Mouse (Mus musculus): ENCODE data around the gene Dlx1. TPM values are rescaled to one million over a fixed set of nuclear protein-coding genes. Genes with fewer than 3 reads are reported as not detected.

Dlx1 gene
- total RNA-seq, 2 experiments from 2014 or later: 13.6 to 19.3 TPM

GRCm38 (mm10) chr2:71545401-71545881, 17.5 kb downstream of the Dlx1 start:
- no peak for DNase-seq (ENCODE audit: extremely low spot score in 1 of 2, low spot score in 1 of 2)

- DNase-seq (ENCODE audit: extremely low spot score in 1 of 2, low spot score in 1 of 2): no peak
These were observed 18.1 kb downstream of the Dlx1 start for GRCm38 (mm10) chr2:71545882-71546639.

DNA sequence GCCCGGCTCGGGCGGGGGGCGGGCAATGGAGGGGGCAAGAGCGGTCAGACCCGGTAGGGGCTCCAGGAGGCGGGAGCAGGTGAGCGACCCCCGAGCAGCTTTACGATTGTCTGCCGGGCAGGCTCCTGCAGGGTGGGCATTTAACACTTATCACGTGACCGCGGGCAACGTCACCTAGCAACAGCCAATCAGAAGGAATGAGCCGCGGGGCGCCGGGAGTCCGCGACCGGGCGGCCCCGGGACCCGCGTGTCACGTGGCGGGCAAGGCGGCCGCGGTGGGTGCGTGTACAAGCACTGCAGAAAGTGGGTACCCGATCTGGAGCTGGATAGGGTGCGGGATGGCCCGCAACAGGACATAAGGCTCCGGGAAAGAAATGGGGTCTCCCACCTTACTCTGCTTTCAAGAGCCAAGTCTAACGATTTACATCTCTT, 18.7 kb downstream of the Dlx1 start, which contains the start of gene Dlx2:
Dlx2 (minus strand) TSS at position 115 of the 432 bp plus-strand sequence.
- no peak for DNase-seq (ENCODE audit: extremely low spot score in 1 of 2, low spot score in 1 of 2)

GRCm38 (mm10) chr2:71547829-71548228, 19.9 kb downstream of the Dlx1 start:
- peak in 1 of 2 experiments; percentile 71 for DNase-seq (ENCODE audit: extremely low spot score in 1 of 2, low spot score in 1 of 2)

- no peak for DNase-seq (ENCODE audit: extremely low spot score in 1 of 2, low spot score in 1 of 2)
These were observed 22.4 kb downstream of the Dlx1 start for GRCm38 (mm10) chr2:71550330-71550729.

GRCm38 (mm10) chr2:71551704-71552103, 23.8 kb downstream of the Dlx1 start:
- no peak for DNase-seq (ENCODE audit: extremely low spot score in 1 of 2, low spot score in 1 of 2)

DNA sequence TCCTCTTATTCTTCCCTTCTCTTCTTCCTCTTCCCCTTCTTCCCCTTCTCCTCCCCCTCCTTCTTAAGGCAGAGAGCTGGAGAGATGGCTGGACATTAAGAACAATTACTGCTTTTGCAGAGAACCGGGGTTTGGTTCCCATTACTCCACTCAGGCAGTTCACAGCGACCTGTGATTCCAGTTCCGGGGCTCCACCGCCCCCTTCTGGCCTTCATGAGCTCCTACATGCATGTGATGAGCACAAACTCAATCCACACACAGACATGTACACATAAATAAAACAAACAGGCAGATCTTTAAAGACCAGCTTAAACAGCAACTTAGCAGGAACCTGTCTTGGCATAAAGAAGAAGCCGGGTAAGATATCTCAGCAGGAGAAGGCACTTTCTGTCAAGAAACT, 28.2 kb downstream of the Dlx1 start:
- DNase-seq (ENCODE audit: extremely low spot score in 1 of 2, low spot score in 1 of 2): no peak

DNA sequence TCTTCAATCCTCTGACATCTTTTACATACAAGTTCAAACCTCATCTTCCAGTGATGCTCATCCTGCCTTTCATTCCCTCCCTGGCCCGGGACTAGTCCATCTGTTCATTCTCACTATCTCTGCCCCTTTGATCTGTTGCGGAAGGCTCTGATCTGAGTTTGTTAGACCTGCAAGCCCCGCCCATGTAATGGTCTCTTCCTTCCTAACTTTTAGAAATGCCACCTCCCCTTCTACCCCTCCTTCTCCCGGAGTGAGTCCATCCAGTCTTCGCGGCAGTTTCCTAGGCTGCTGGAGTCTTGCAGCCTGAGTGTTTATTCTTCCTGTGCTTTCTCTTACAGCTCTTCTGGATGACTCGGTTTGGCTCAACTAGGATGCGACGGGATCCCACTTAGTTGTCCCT, 38.6 kb downstream of the Dlx1 start:
- DNase-seq (ENCODE audit: extremely low spot score in 1 of 2, low spot score in 1 of 2): no peak

DNA sequence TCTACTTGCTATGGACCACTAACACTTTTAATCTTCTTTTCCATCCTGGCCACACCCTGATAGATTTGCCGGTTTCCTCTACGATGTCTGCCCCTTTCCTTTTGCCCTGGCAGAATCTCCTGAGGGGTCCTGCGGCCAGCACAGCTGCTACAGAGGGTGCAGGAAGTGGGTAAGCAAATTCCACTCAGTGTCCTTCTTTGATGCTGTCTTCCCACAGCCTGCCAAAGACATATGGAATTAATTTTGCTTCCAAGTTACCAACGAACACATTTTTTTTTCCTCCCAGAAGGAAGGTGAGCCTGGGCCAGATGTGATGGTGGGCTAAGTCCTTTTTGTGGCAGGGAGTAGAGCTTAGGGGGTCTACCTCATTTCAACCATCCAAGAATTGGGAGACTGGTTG, 45.8 kb downstream of the Dlx1 start:
- DNase-seq (ENCODE audit: extremely low spot score in 1 of 2, low spot score in 1 of 2): no peak

- no peak for DNase-seq (ENCODE audit: extremely low spot score in 1 of 2, low spot score in 1 of 2)
These were observed 49.1 kb downstream of the Dlx1 start for GRCm38 (mm10) chr2:71577059-71577458.

- DNase-seq (ENCODE audit: extremely low spot score in 1 of 2, low spot score in 1 of 2): peak; percentile 51 to 53
These were observed 52.9 kb downstream of the Dlx1 start for GRCm38 (mm10) chr2:71580632-71581466.

GRCm38 (mm10) chr2:71581488-71581887, 53.6 kb downstream of the Dlx1 start:
- no peak for DNase-seq (ENCODE audit: extremely low spot score in 1 of 2, low spot score in 1 of 2)

Other genes with a start within 250 kb of the Dlx1 start
- gene Slc25a12, start 160.4 kb upstream of the Dlx1 start, total RNA-seq (2021): 100 to 1,000 TPM; 163 to 165 TPM
- 10 to 100 TPM; 16.2 to 18.3 TPM for gene Hat1, start 139.2 kb upstream of the Dlx1 start, total RNA-seq (2021)
- gene Metap1d, start 74.8 kb upstream of the Dlx1 start, total RNA-seq (2021): 10 to 100 TPM; 18.1 to 26.8 TPM
- 1 to 10 TPM; 5.7 to 6.0 TPM for gene Dlx2, start 18.6 kb downstream of the Dlx1 start, total RNA-seq (2021)
- gene Itga6, start 217.5 kb downstream of the Dlx1 start, total RNA-seq (2021): 10 to 100 TPM; 27.2 to 35.7 TPM